Mouse (Mus musculus) retina, adult 2 months (tissue): ENCODE measurements around the gene Nop10.

Source experiments
- DNase-seq: peaks from one replicate; pipeline ENCODE4 v3.0.0-alpha.2; 2012; ENCODE audit warnings: low read depth, low spot score

Nop10 gene

DNA sequence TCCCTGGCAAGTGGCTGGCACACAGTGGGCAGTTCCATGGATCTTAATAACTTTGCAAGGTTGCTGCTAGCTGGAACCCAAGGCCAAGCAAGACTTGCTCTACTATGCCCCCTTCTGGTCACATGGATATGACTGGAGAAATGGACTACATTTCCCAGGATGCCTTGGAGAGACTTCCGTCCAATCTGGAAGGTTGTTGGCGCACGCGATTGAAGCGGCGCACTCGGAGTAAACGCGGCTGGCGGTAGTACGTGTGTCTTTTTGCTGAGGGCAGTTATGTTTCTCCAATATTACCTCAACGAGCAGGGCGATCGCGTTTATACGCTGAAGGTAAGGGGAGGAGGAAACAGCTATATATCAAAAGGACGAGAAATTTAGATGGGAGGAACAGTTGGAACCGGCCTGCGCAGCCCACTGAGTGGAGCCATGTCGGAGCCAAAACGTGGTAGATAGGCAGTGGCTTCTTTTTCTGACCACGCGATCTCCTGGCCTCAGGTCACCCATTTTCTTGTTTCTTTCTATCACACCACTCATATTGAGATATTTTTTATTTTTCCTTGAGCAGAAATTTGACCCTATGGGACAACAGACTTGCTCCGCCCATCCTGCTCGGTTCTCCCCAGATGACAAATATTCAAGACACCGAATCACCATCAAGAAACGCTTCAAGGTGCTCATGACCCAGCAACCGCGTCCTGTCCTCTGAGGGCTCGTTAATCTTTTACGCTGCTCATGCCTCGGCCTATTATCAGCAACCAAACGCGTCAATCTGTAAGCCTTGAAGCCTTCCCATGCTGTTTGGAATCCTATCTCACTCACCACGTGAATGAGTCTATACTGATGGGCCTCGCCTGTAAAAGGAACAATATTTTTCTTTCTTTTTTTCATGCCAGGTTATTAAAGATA, at the start of gene Nop10:
Gene Nop10, plus strand, starts transcription at position 179 of the 906 bp plus-strand sequence.
- DNase-seq, result peak; percentile 80

DNA sequence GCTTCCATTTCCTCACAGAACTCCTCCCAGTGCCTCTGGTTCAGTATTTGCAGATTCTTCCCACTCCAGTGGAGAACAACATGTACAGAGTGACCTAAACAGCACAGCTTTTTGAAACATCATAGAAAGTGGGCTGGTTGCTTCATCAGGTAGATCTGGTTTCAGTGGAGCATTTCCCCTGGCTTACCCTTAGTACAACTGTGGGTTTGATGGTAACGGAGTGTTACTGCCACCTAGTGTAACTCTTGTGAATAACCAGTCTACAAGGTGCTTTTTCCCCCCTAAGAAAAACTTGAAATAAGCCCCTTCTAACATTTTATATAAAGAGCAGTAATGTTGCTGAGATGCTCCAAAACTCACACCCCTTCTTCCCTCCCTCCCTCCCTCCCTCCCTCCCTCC, 45.7 kb upstream of the Nop10 start:
- DNase-seq, result no peak

DNA sequence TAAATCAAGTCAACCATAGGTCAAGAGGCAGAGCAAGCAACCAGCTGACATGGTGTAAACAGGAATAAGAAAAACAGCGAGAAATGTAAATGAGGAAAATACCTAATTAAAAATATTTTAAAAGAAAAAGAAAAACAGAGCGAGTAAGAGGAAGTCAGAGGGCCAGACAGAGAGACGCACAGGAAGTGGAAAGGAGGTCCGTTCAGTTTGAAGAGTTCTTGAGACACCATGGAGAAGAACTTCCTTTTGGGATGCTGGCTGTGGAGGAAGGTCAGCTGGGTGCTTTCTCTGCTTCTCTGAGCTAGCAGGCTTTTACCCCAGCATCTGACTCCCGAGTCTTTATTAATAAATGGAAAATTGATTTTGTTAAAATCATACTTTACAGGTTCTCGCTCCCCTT, 44.1 kb upstream of the Nop10 start:
- no peak for DNase-seq

DNA sequence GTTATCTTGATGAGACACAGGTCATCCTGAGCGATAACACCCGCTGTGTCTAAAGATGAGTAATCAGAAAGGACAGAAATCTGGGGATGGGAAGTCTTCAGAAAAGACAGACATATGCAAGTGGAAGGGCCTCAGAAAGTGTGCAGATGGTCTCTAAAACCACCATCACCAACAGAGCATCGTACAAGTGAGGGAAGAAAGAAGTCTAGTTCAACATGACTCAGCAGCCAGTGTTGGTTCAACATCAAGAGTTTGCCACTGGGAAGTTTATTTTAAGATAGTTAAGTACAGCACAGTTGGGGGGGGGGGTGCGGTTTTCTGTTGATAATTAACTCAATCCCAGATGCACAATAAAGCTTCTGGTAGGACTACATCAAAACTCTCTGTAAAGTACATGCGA, 40.8 kb upstream of the Nop10 start:
- no peak for DNase-seq

DNA sequence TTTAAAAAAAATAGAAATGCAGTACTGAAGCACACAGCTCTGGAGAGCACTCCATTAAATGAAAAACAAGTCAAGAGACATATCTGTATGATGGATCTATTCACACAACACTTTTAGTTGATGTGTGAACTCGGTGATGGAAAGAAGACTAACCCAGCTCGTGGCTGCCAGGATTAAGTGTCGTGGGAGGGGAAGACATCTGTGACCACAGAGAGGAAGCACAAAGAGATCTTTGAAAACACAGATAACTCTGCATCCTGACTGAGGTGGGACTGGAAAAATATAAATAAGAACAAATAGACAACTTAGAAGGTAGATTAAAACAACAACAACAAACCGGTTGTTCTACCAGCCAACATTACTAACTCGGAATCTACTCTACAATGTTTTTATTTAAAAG, 39.1 kb upstream of the Nop10 start:
- DNase-seq, result no peak

DNA sequence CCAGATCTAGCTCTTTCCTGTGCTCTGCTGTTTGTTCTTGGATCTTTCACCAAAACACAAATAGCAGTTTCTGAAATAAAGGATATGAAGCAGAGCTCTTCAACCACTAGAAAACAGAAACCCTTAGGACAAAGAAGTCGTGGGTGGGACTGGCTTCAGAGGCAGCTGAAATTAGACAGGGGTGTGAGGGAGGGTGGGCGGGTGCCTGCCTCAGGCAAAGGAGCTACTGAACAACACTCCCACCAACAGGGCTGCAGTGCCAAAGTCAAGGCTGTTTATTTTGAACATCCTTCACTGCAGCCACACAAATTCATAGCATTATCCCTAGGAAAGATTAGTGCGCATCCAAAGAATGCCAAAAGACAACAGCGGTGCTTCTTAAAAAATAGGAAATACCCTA, 37.4 kb upstream of the Nop10 start:
- DNase-seq, result no peak

DNA sequence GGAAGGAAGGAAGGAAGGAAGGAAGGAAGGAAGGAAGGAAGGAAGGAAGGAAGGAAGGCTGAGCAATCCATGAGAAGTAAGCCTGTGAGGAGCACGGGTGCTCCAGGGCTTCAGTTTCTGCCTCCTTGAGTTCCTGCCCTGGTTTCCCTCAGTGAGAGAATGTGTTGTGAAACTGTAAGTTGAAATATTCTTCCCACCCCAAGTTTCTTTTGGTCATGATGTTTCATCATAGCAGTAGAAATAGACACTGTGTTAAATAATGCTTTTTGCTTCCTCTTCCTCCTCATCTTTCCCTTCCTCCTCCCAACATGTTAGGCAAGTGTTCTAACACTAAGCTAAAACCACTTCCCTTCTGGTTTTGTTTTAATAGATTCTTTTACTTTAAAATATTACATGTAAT, 29.1 kb upstream of the Nop10 start:
- no peak for DNase-seq

DNA sequence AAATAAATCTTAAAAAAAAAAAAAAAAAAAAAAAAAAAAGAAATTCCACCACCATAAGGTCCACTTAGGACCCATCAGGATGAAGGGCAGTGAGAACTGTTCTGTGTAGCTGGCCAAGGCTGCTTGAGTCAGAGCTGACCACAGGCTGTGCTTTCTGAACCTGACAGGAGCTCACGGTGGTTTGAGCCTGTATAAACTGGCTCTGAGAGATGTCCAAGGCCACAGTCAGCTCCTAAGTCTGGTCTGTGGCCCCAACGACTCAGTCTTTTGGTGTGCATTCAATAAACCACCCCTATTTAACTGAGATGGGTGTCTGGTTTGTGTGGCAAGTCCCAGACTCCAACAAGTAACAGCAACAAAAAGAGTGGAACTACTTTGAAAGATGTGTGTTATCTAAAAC, 25.1 kb upstream of the Nop10 start:
- DNase-seq, result no peak

DNA sequence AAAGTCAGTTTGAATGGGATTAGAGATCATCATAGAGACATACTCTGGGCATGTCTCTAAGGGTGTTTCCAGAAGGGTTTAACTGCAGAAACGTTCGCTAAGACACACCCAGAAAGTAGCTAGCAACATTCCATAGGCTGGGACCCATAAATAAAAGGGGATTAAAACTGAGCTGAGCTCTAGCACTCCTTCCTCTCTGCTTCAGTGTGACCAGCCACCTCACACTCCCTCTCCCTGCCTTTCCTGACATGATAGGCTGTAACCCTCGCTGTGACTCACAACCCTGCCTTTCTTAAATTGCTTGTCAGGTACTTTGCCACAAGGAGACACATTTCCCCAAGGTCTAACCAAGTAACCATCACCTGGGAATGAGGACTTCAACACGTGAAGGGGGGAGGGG, 23.7 kb upstream of the Nop10 start:
- DNase-seq, result no peak

DNA sequence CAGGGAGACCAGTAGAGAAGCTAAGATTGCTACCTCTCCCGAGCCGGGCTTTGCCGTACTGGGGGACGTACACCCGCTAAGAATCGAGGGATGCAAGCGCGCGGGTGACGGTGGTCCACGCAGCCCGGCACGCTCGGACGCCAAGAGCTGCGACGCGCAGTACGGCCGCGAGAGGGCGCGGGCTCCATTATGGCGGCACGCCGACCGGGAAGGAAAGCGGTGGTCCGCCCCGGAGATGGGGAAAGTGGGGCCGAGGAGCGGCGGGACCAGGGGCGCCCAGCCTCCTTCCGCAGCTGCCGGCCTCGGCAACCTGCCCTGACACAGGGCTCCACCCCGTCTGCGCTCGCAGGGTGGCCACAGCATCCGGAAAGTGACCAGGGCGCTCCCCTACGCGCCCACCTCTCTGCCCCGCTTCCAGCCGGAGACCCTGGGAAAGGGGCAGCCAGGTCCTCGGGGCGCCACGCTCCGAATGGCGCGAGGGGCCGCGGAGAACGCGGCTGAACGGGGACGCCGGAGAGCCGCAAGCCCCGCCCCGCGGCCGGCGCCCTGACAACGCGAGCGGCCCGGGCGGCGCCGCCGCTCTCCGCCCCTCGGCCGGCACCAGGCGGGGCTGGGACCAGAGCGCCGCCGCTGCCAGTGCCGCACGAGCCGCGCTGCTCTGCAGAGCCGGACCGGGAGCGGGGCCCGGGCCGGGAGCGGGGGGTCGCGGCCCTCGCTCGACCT, 22.4 kb upstream of the Nop10 start, which contains the start of gene Lpcat4:
Gene Lpcat4, plus strand, starts transcription at position 257 of the 723 bp plus-strand sequence.
- no peak for DNase-seq

DNA sequence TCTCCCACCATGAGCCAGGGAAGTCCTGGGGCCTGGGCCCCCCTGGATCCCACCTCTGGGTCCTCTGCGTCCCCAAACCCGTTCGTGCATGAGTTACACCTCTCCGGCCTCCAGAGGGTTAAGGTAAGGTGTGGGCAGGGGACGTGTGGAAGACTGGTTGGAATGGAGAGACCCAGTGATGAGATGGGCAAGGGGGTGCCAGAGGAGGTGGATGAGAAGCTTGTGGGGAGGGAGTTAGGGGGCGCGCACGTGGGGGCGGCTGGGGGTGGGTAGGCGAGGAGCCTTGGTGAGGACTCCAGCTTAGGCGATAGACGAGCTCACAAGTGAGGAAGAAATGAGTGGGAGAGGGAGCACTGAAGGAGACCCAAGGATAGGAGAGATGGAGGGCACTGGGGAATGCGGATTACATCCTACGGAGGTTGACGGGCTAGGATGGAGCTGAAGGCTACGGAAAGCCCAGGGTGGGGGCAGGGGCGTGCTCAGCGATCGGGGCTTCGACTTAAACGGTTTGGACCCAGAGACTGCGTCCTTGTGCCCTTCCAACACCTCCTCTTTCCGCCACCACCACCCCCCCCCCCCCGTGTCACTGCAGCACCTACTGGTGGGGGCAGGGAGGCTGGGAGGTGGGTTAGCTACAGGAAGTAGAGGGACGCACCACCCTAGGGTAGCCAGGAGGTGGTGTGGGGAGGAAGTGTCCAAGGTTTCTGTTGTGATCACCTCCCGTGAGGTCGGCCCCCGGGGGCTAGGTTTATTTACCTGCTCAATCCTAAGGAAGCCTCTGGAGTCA, 21.6 kb upstream of the Nop10 start:
- no peak for DNase-seq

DNA sequence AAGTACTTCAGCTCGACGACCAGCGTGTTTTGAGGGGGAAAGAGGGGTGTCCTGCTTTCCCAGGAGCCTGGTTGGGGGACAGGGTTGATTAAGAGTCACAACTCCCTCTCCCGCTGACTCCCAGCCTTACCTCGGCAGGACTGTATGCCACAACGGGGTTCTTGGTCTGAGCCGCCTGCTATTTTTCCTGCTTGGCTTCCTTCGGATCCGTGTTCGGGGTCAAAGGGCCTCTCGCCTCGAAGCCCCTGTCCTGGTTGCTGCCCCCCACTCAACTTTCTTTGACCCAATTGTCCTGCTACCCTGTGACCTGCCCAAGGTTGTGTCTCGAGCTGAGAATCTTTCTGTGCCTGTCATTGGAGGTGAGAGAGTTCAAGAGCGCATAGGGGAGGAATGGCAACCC, 19.9 kb upstream of the Nop10 start:
- DNase-seq, result no peak

DNA sequence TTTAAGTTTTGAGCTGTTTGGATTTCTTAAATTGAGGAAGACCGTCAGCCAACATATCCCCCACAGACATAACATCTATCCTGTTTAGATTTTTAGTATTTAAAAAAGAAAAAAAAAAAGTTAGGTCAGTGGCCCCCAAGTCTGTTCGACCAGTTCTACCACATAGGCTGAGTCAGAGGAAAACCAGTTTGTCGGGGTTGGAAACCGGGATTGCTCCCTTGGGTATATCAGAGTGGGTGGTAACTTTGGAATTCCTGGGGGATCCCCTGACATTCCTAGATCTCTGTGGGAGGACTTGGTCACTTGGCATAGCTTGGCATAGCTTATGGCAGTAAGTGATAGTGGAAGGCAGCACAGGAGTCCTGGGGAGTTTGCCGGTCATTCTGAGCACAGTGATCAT, 16.4 kb upstream of the Nop10 start:
- no peak for DNase-seq

DNA sequence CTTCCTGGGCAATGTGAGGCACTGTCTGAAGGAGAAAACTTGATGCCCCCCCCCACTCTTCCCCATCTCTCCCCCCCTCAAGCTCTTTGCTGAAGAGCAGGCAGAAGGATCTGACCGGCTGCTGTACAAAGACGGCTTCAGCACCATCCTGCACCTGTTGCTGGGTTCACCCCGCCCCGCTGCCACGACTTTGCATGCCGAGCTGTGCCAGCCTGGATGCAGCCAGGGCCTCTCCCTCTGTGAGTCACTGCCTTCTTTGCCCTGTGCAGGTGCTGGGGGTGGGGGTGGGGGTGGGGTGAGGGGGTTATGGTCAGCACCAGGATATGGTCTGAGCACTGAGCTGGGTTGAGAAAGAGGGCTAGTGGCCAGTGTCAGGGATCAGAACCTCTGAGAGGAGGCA, 15.5 kb upstream of the Nop10 start:
- DNase-seq, result no peak

DNA sequence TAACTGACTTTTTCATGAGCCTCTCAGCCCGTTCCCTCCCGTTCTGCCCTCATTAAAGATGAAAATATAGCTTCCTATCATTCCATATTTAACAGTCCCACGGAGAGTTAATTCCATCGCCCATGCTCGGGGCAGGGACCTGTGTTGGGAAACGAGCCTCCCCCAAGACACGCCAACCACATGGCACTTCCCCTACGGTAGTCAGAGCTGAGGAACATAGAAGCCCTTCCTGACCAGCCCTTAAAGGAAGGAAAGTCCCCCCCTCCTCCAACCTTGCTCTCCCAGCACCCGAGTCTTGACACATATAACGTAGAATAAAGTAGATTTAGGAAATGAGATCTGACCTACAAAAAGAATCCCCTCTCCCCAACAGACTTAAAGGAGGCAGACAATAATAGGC, 14.4 kb upstream of the Nop10 start:
- no peak for DNase-seq

DNA sequence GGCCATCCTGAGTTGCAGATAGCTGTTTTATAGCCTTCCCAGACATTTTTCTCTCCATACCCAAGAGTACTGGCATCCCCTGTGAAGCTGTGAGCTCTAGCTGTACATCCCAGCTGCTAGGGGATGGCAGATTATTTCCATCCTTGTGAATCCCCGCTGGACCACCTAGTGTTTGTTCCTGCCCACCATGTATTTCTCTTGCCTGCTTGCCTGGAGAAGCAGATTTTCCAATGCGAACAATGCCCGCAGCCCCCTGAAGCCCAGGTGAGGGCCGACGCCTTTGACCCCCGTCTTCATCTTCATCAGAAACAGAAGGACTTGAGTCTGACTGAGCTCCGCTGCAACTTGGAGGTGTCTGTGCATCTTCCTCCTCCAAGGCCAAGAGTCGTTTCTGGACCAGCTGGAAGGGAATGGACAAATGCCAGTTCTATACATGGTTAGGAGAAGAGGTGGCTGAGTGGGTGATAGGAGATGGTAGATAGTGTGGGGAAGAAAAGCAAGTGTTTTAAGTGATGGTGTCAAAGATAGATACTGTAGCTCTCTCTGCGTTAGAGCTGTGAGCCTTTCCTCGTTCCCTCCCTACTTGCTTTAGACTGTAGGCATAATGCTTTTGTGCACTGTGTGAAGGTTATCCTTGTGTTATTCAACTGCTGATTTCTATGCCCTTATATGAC, 11.8 kb upstream of the Nop10 start:
- no peak for DNase-seq

DNA sequence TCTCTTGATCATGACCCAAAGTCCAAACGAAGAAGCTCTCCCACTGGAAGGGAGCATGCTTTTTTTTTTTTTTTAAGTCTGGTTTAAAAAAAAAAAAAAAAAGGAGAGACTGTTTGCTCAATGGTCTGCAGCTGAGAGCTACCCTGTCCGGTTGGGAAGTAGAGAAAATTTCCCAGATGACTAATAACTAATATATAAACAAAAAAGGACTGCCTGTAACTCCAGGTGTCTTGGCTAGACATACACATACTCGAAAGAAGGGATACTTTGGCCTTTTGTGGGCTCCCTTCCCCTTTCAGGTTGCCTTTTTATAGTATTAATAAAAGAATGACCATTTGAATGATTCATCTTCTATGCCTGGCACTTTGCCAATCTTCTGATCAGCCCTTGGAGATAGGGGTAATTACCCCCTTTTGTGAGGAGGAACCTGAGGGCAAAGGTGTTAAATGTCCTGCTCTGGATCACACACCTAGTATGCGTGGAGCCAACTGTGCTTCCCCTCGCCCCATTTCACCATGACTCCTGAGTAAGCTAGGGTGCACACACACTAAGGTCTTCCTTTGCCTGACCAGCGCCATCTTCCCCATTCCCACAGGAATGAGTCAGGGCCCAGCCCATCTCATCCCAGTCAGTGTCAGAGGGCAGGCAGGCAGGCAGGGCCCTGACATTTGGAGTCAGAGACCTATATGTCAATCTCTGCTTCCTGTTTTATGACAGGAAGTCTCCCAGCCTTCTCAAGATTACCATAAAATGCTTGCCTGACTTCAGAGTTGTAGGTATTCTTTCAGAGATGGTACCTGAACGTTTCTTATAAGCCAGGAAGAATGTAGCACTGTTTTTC, 6.8 kb upstream of the Nop10 start:
- DNase-seq, result no peak

DNA sequence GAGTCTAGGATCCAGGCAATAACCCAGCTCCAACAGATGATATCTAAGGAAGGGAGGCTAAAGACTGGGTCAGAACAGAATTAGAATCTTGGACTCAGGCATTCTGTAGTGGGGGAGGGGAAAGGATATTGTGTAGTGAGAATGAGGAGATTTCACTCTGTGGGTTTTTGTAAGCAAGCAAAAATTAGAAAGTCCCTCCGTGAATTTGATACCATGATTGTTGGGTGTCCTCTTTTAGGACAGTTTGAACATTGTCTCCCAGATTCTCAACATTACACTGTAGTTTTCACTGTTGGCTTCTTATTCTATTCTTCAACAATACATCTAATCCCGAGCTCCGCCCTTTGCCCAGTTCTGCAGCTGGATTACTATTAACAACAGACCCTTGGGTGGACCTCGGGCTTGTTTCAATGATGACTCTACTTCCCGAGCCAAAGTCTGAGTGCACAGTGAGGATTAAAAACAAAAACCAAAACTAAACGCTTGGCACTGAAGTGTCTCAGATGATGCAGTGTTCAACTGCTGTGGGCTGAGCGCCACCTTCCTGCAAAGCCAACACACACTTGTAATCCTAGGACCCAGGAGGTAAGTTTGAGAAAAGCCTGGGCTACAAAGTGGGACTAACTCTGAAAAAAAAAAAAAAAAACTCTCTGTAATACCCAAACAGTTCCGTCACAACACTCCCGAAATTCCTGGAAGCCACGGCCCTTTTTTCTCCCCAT, 2.3 kb upstream of the Nop10 start, which contains the start of gene Nutm1:
Gene Nutm1, minus strand, starts transcription at position 51 of the 722 bp plus-strand sequence.
- DNase-seq, result no peak

DNA sequence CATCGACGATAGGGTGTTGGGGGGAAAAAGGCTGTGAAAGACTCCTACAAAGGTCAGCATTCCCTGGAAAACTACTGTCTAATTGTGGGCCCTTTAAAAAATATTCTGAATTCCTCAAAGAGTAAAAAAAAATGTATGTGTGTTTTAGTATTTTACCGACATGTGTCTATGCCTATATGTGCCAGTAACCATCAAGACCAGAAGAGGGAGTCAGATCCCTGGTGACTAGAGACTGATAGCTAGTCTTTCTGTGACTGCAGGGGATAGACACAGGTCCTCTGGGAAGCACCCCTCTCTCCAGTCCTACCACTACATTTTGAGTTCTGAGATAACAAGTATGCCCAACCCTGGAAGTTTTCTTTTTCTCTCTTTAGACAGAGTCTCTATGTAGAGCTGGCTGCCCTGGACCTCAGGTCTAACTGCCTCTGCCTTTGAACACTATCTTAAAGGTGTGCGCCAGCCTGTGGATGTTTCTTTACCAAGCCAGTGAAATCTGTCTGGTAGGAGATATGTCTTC, 1.1 kb downstream of the Nop10 start:
- DNase-seq, result no peak

DNA sequence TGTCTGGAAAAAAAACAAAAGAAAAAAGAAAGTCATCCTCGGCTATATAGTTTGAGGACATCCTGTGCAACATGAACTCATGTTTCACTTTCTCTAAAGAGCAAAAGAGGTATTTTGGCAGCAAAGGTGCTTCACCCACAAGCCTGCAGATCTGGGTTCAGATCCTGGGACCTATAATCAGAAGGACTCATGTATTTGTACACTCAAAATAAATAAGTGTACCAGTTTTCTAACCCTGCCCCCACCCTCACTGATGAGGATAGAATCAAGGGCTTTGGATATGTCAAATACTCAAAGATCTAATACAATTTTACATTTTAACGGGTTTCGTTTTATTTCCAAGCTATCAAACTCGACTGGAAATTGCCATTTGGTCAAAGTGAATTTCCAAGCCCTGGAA, 2.6 kb downstream of the Nop10 start:
- no peak for DNase-seq
